Mouse (Mus musculus): ENCODE results near the gene Rptor. TPM values are rescaled to one million over a fixed set of nuclear protein-coding genes. Genes with fewer than 3 reads are reported as not detected.

Gene Rptor
- polyA plus RNA-seq, 1 experiment from 2014 or later = 18.6 TPM

GRCm38 (mm10) chr11:119738990-119739846 lies 136.5 kb downstream of the Rptor start:
- Histone ChIP-seq H3K36me3 (ENCODE audit: inconsistent target) (no peaks in the 10 kb centered on the region), H3K4me3 (ENCODE audit: inconsistent target) (no peak overlapping the region), H3K27ac (no peak overlapping the region), H3K79me2 (ENCODE audit: inconsistent target) (peaks cover 82% of the 10 kb centered on the region; the same call in 1 of the 2 replicates)
- 94% methylated on average over 7 of the region's 7 CpGs for WGBS (ENCODE audit: missing documents)

GRCm38 (mm10) chr11:119741401-119741800 lies 138.7 kb downstream of the Rptor start:
- Histone ChIP-seq H3K36me3 (ENCODE audit: inconsistent target) (0 out of 2 replicates have a peak, but pooled peaks cover 7% of the 10 kb centered on the region), H3K79me2 (ENCODE audit: inconsistent target) (peaks cover 60% of the 10 kb centered on the region; the same call in 1 of the 2 replicates), H3K27ac (no peak overlapping the region), H3K4me3 (ENCODE audit: inconsistent target) (no peak overlapping the region)
- 91% methylated on average over 1 of the region's 1 CpGs for WGBS (ENCODE audit: missing documents)

- no peak overlapping the region for H3K4me3 ChIP-seq (ENCODE audit: inconsistent target)
- H3K36me3 ChIP-seq (ENCODE audit: inconsistent target) = 0 out of 2 replicates have a peak, but pooled peaks cover 7% of the 10 kb centered on the region
Observed at GRCm38 (mm10) chr11:119744436-119744835, 141.7 kb downstream of the Rptor start.

GRCm38 (mm10) chr11:119745333-119745732 lies 142.6 kb downstream of the Rptor start:
- 0 out of 2 replicates have a peak, but pooled peaks cover 7% of the 10 kb centered on the region for H3K36me3 ChIP-seq (ENCODE audit: inconsistent target)
- H3K4me3 ChIP-seq (ENCODE audit: inconsistent target) = no peak overlapping the region
- H3K79me2 ChIP-seq (ENCODE audit: inconsistent target) = peaks cover 21% of the 10 kb centered on the region; the same call in 1 of the 2 replicates
- 92% methylated on average over 7 of the region's 7 CpGs for WGBS (ENCODE audit: missing documents)
- no peak overlapping the region for H3K27ac ChIP-seq

More at GRCm38 (mm10) chr11:119744436-119744835, 141.7 kb downstream of the Rptor start:
- Histone ChIP-seq H3K27ac (no peak overlapping the region), H3K79me2 (ENCODE audit: inconsistent target) (peaks cover 30% of the 10 kb centered on the region; the same call in 1 of the 2 replicates)
- 93% methylated on average over 4 of the region's 4 CpGs for WGBS (ENCODE audit: missing documents)

- Histone ChIP-seq H3K27ac (no peak overlapping the region), H3K4me3 (ENCODE audit: inconsistent target) (no peak overlapping the region), H3K36me3 (ENCODE audit: inconsistent target) (peaks cover 32% of the 10 kb centered on the region), H3K79me2 (ENCODE audit: inconsistent target) (no peaks in the 10 kb centered on the region; the same call in 1 of the 2 replicates)
- 96% methylated on average over 5 of the region's 6 CpGs for WGBS (ENCODE audit: missing documents)
Observed at GRCm38 (mm10) chr11:119754459-119754858, 151.8 kb downstream of the Rptor start.

GRCm38 (mm10) chr11:119758214-119758613 lies 155.5 kb downstream of the Rptor start:
- 98% methylated on average over 5 of the region's 5 CpGs for WGBS (ENCODE audit: missing documents)
- Histone ChIP-seq H3K4me3 (ENCODE audit: inconsistent target) (no peak overlapping the region), H3K36me3 (ENCODE audit: inconsistent target) (peaks cover 23% of the 10 kb centered on the region), H3K79me2 (ENCODE audit: inconsistent target) (no peaks in the 10 kb centered on the region), H3K27ac (no peak overlapping the region)

GRCm38 (mm10) chr11:119758705-119759327 lies 156.1 kb downstream of the Rptor start:
- WGBS (ENCODE audit: missing documents) = 96% methylated on average over 7 of the region's 7 CpGs
- Histone ChIP-seq H3K4me3 (ENCODE audit: inconsistent target) (no peak overlapping the region), H3K79me2 (ENCODE audit: inconsistent target) (no peaks in the 10 kb centered on the region), H3K36me3 (ENCODE audit: inconsistent target) (peaks cover 23% of the 10 kb centered on the region), H3K27ac (no peak overlapping the region)

- H3K4me3 ChIP-seq (ENCODE audit: inconsistent target) = no peak overlapping the region
- peaks cover 6% of the 10 kb centered on the region for H3K36me3 ChIP-seq (ENCODE audit: inconsistent target)
- H3K27ac ChIP-seq = no peak overlapping the region
- H3K79me2 ChIP-seq (ENCODE audit: inconsistent target) = no peaks in the 10 kb centered on the region
- WGBS (ENCODE audit: missing documents) = 87% methylated on average over 7 of the region's 9 CpGs
Observed at GRCm38 (mm10) chr11:119762911-119763310, 160.2 kb downstream of the Rptor start.

GRCm38 (mm10) chr11:119766023-119766422 lies 163.3 kb downstream of the Rptor start:
- H3K36me3 ChIP-seq (ENCODE audit: inconsistent target) = 0 out of 2 replicates have a peak, but pooled peaks cover 3% of the 10 kb centered on the region

GRCm38 (mm10) chr11:119766782-119767459 lies 164.2 kb downstream of the Rptor start:
- Histone ChIP-seq H3K4me3 (ENCODE audit: inconsistent target) (no peak overlapping the region), H3K27ac (no peak overlapping the region), H3K79me2 (ENCODE audit: inconsistent target) (no peaks in the 10 kb centered on the region), H3K36me3 (ENCODE audit: inconsistent target) (0 out of 2 replicates have a peak, but pooled peaks cover 7% of the 10 kb centered on the region)
- 99% methylated on average over 5 of the region's 5 CpGs for WGBS (ENCODE audit: missing documents)

More at GRCm38 (mm10) chr11:119766023-119766422, 163.3 kb downstream of the Rptor start:
- no peaks in the 10 kb centered on the region for H3K79me2 ChIP-seq (ENCODE audit: inconsistent target)
- H3K27ac ChIP-seq = no peak overlapping the region
- 96% methylated on average over 6 of the region's 6 CpGs for WGBS (ENCODE audit: missing documents)
- H3K4me3 ChIP-seq (ENCODE audit: inconsistent target) = no peak overlapping the region

GRCm38 (mm10) chr11:119767525-119767924 lies 164.8 kb downstream of the Rptor start:
- no peak overlapping the region for H3K4me3 ChIP-seq (ENCODE audit: inconsistent target)
- H3K36me3 ChIP-seq (ENCODE audit: inconsistent target) = 0 out of 2 replicates have a peak, but pooled peaks cover 7% of the 10 kb centered on the region
- H3K27ac ChIP-seq = no peak overlapping the region
- H3K79me2 ChIP-seq (ENCODE audit: inconsistent target) = no peaks in the 10 kb centered on the region
- 97% methylated on average over 6 of the region's 6 CpGs for WGBS (ENCODE audit: missing documents)

- Histone ChIP-seq H3K4me3 (ENCODE audit: inconsistent target) (no peak overlapping the region), H3K36me3 (ENCODE audit: inconsistent target) (0 out of 2 replicates have a peak, but pooled peaks cover 7% of the 10 kb centered on the region), H3K79me2 (ENCODE audit: inconsistent target) (no peaks in the 10 kb centered on the region), H3K27ac (no peak overlapping the region)
- WGBS (ENCODE audit: missing documents) = 97% methylated on average over 4 of the region's 4 CpGs
Observed at GRCm38 (mm10) chr11:119768511-119768910, 165.8 kb downstream of the Rptor start.

- 0 out of 2 replicates have a peak, but pooled peaks cover 7% of the 10 kb centered on the region for H3K36me3 ChIP-seq (ENCODE audit: inconsistent target)
- no peak overlapping the region for H3K4me3 ChIP-seq (ENCODE audit: inconsistent target)
- WGBS (ENCODE audit: missing documents) = 93% methylated on average over 4 of the region's 4 CpGs
- no peaks in the 10 kb centered on the region for H3K79me2 ChIP-seq (ENCODE audit: inconsistent target)
- H3K27ac ChIP-seq = no peak overlapping the region
Observed at GRCm38 (mm10) chr11:119769666-119770065, 167.0 kb downstream of the Rptor start.

- no peaks in the 10 kb centered on the region for H3K79me2 ChIP-seq (ENCODE audit: inconsistent target)
Observed at GRCm38 (mm10) chr11:119770985-119771384, 168.3 kb downstream of the Rptor start.

More at GRCm38 (mm10) chr11:119770985-119771384, 168.3 kb downstream of the Rptor start:
- H3K27ac ChIP-seq = no peak overlapping the region
- no peak overlapping the region for H3K4me3 ChIP-seq (ENCODE audit: inconsistent target)
- 90% methylated on average over 4 of the region's 4 CpGs for WGBS (ENCODE audit: missing documents)
- 0 out of 2 replicates have a peak, but pooled peaks cover 7% of the 10 kb centered on the region for H3K36me3 ChIP-seq (ENCODE audit: inconsistent target)

Measured in macrophage (primary cell).